Mouse (Mus musculus) stomach, embryonic 15.5 days (tissue): Measurements from ENCODE around the gene Ppp3cb. TPM values are rescaled to one million over a fixed set of nuclear protein-coding genes. Genes with fewer than 3 reads are reported as not detected.

Experiments
- ATAC-seq: fragments of 200-750 bp; cut with Nextera tagmentation; 2 replicates; pipeline ENCODE4 v1.8.0; 2017; ENCODE audit warnings: low read depth, moderate number of reproducible peaks, moderate TSS enrichment; ENCODE audit not compliant: insufficient read depth, low FRiP score
- H3K27ac ChIP-seq: fragments of 300-500 bp; sonication (generic); 2 replicates; pipeline ENCODE4 v1.5.1; 2015; ENCODE audit warnings: mild to moderate bottlenecking, inconsistent platforms
- H3K27me3 ChIP-seq: fragments of 300-500 bp; sonication (generic); replicated peaks from 2 replicates; pipeline ENCODE4 v1.6.1; 2015; ENCODE audit warnings: inconsistent platforms
- H3K36me3 ChIP-seq: fragments of 300-500 bp; sonication (generic); 2 replicates; pipeline ENCODE4 v1.6.1; 2015; ENCODE audit warnings: inconsistent platforms
- H3K4me1 ChIP-seq: fragments of 300-500 bp; sonication (generic); 2 replicates; pipeline ENCODE4 v1.6.1; 2015; ENCODE audit warnings: inconsistent platforms
- H3K4me2 ChIP-seq: fragments of 300-500 bp; sonication (generic); 2 replicates; pipeline ENCODE4 v1.6.1; 2015; ENCODE audit warnings: mild to moderate bottlenecking, inconsistent platforms
- H3K4me3 ChIP-seq: fragments of 300-500 bp; sonication (generic); replicated peaks from 2 replicates; pipeline ENCODE4 v1.5.1; 2015; ENCODE audit warnings: inconsistent platforms
- H3K9ac ChIP-seq: fragments of 300-500 bp; sonication (generic); 2 replicates; pipeline ENCODE4 v1.6.1; 2015; ENCODE audit warnings: inconsistent platforms
- H3K9me3 ChIP-seq: fragments of 300-500 bp; sonication (generic); 2 replicates; pipeline ENCODE4 v1.6.1; 2016; ENCODE audit warnings: inconsistent platforms
- WGBS: fragments of 180-500 bp; shearing (Covaris S2); methylation state at CpG from one replicate; pipeline ENCODE4 v1.1.7; 2015; 5-methylcytosine and 5-hydroxymethylcytosine counted together
- polyA plus RNA-seq: library from polyadenylated mRNA; unstranded; fragments of >200 nt; fragmentation: Nextera tagmentation; extraction: Ambion mirVana; gene quantifications from 2 replicates; pipeline ENCODE4 v1.2.1, GENCODE M21; 2015

The Ppp3cb gene
- polyA plus RNA-seq, 1 experiment from 2014 or later, result 42.4 TPM

- Histone ChIP-seq H3K4me1 (peaks cover 10% of the 10 kb centered on the region), H3K36me3 (0 out of 2 replicates have a peak, but pooled peaks cover 8% of the 10 kb centered on the region), H3K4me3 (peak overlapping the region; percentile 33), H3K4me2 (peak overlapping the region; percentile 51), H3K9me3 (no peaks in the 10 kb centered on the region), H3K9ac (no peak overlapping the region; the same call in 1 of the 2 replicates), H3K27ac (no peak overlapping the region), H3K27me3 (no peaks in the 10 kb centered on the region)
- ATAC-seq, result no peak
- 61% methylated on average over 7 of the region's 7 CpGs for WGBS
These were observed 1.6 kb downstream of the Ppp3cb start for GRCm38 (mm10) chr14:20544467-20545411.

GRCm38 (mm10) chr14:20529643-20530042, 16.7 kb downstream of the Ppp3cb start:
- Histone ChIP-seq H3K9ac (no peak overlapping the region), H3K4me2 (no peak overlapping the region), H3K4me3 (no peak overlapping the region), H3K9me3 (no peaks in the 10 kb centered on the region), H3K27ac (no peak overlapping the region), H3K27me3 (no peaks in the 10 kb centered on the region), H3K4me1 (no peaks in the 10 kb centered on the region), H3K36me3 (no peaks in the 10 kb centered on the region)
- 85% methylated on average over 4 of the region's 4 CpGs for WGBS
- no peak for ATAC-seq

DNA sequence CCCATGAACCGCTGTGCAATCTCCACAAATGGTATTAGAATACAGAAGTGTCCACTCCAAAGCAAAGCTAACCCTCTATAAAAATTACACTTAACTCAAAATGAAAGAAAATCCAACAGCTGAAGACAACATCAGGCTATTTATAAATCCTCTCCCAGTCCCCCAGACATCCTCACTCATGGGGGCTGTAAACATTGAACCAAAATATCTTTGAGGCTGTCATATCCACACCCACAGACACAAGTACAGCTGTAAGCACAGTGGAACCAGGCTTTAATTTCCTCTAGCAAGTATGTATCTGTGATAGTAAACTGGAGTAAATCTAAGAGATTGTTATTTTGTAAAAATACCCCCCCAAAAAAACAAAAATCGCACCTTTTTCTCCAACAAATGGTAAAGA, 26.2 kb downstream of the Ppp3cb start:
- Histone ChIP-seq H3K9ac (no peak overlapping the region), H3K36me3 (0 out of 2 replicates have a peak, but pooled peaks cover 4% of the 10 kb centered on the region), H3K4me3 (no peak overlapping the region), H3K4me1 (no peaks in the 10 kb centered on the region), H3K27me3 (no peaks in the 10 kb centered on the region), H3K4me2 (no peak overlapping the region), H3K27ac (no peak overlapping the region), H3K9me3 (no peaks in the 10 kb centered on the region)
- 94% methylated on average over 2 of the region's 2 CpGs for WGBS
- ATAC-seq, result no peak

- 79% methylated on average over 2 of the region's 2 CpGs for WGBS
- peaks cover 4% of the 10 kb centered on the region; the same call in 1 of the 2 replicates for H3K36me3 ChIP-seq
These were observed 37.9 kb downstream of the Ppp3cb start for GRCm38 (mm10) chr14:20508424-20508823.

DNA sequence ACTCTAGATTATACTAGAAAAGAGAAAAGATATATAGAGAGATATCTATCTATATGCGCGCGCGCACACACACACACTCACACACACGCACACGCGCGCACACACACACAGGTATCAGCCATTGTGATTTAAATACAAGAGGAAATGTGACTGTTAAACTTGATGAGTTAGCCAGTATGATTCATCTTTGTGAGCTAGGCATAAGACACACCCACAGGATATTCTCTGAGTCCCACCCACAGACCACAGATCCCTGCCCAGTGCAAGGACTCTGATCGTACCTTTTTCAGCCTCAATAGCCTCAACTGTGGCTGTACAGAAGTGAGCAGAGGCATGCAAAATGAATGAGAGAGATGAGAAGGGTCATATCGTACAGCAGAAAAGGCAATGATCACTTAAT, 43.4 kb downstream of the Ppp3cb start:
- ATAC-seq, result no peak
- WGBS, result 92% methylated on average over 10 of the region's 10 CpGs
- no peaks in the 10 kb centered on the region for H3K27me3 ChIP-seq
- no peak overlapping the region for H3K4me3 ChIP-seq
- no peak overlapping the region for H3K9ac ChIP-seq
- no peak overlapping the region for H3K4me2 ChIP-seq
- 0 out of 2 replicates have a peak, but pooled peaks cover 3% of the 10 kb centered on the region for H3K36me3 ChIP-seq
- no peaks in the 10 kb centered on the region for H3K4me1 ChIP-seq
- no peaks in the 10 kb centered on the region for H3K9me3 ChIP-seq
- H3K27ac ChIP-seq, result no peak overlapping the region

More at GRCm38 (mm10) chr14:20508424-20508823, 37.9 kb downstream of the Ppp3cb start:
- Histone ChIP-seq H3K4me1 (no peaks in the 10 kb centered on the region), H3K9ac (no peak overlapping the region), H3K27me3 (no peaks in the 10 kb centered on the region), H3K27ac (no peak overlapping the region), H3K4me2 (no peak overlapping the region), H3K9me3 (no peaks in the 10 kb centered on the region), H3K4me3 (no peak overlapping the region)
- no peak for ATAC-seq

DNA sequence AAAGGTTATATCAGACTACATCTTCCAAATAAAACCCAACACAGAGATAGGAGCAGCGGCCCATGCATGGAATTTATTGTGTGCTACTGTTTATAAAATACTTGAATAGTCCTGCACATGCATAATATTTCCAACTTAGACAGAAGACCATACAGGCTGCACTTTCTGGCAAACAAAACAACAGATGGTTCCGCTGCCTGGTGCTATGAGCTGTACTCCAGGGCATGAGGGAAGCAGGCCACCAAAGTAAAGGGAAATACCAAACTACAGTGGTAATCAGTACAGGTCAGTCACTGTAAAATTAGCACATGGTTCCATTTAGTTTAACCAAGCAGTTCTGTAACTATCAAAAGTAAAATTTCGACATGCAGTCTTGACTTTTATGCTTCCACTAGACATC, 46.4 kb downstream of the Ppp3cb start:
- Histone ChIP-seq H3K9me3 (no peaks in the 10 kb centered on the region), H3K9ac (no peak overlapping the region), H3K4me2 (no peak overlapping the region), H3K36me3 (peaks cover 11% of the 10 kb centered on the region; the same call in 1 of the 2 replicates), H3K4me3 (no peak overlapping the region), H3K27me3 (no peaks in the 10 kb centered on the region), H3K4me1 (no peaks in the 10 kb centered on the region), H3K27ac (no peak overlapping the region)
- 90% methylated on average over 3 of the region's 3 CpGs for WGBS
- no peak for ATAC-seq

DNA sequence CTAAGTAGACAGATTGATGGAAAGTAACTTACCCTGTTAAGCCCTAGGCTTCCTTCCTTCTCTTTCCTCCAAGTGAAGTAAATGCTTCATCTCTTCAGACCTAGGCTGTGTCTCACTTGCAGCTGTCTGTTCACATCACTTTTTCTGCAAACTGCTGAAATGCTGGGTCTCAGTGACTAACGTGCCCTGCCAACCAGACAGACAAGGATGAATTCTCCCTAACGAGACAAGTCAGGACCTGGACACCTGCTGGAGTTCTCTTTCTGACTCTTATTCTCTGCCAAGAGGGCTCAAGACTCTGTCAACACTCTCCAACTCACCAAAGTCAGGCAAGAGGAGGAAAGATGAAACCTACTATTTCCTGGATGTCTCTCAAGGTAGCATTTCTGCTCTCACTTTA, 49.8 kb downstream of the Ppp3cb start, which contains the start of gene Mss51:
Gene Mss51, minus strand, starts transcription at position 299 of the 400 bp plus-strand sequence.
- 77% methylated on average over 2 of the region's 2 CpGs for WGBS
- peaks cover 11% of the 10 kb centered on the region; the same call in 1 of the 2 replicates for H3K36me3 ChIP-seq
- H3K9me3 ChIP-seq, result no peaks in the 10 kb centered on the region
- H3K4me1 ChIP-seq, result no peaks in the 10 kb centered on the region
- ATAC-seq, result no peak
- no peak within 1 kb of the TSS for H3K27ac ChIP-seq
- no peak within 1 kb of the TSS for H3K9ac ChIP-seq
- no peak within 1 kb of the TSS for H3K4me2 ChIP-seq
- no peak within 1 kb of the TSS for H3K4me3 ChIP-seq
- no peaks in the 10 kb centered on the region for H3K27me3 ChIP-seq

- Histone ChIP-seq H3K36me3 (0 out of 2 replicates have a peak, but pooled peaks cover 4% of the 10 kb centered on the region), H3K4me2 (no peak overlapping the region), H3K4me1 (no peaks in the 10 kb centered on the region), H3K4me3 (no peak overlapping the region), H3K27me3 (no peaks in the 10 kb centered on the region), H3K27ac (no peak overlapping the region), H3K9me3 (no peaks in the 10 kb centered on the region), H3K9ac (no peak overlapping the region)
- WGBS, result 91% methylated on average over 5 of the region's 5 CpGs
- no peak for ATAC-seq
These were observed 60.3 kb downstream of the Ppp3cb start for GRCm38 (mm10) chr14:20486031-20486430.

DNA sequence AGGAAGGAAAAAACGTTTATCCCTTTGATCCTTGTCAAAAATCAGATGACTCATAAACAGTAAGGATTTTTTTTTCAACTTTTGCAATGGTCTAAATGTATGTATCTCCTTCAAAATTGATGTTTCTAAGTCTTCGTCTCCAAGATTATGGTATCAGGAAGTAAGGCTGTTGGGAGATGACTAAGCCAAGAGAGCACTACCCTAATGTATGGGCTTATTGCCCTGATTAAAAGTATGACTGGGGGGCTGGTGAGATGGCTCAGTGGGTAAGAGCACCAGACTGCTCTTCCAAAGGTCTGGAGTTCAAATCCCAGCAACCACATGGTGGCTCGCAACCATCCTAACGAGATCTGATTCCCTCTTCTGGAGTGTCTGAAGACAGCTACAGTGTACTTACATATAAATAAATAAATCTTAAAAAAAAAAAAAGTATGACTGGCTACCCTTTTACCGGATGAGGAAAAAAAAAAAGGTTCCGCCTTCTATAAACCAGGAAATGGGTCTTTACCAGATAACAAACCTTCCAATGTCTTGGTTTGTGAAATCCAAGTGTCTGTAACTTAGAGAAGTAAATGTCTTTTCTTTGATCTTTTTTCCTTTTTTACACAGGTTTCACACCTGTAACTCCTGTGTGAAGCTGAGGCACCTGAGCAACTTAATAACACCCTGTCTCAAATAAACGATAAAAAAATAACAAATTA, 64.2 kb downstream of the Ppp3cb start:
- no peak for ATAC-seq
- Histone ChIP-seq H3K9ac (no peak overlapping the region), H3K4me2 (no peak overlapping the region), H3K27ac (no peak overlapping the region), H3K4me1 (peaks cover 9% of the 10 kb centered on the region; the same call in 1 of the 2 replicates), H3K9me3 (no peaks in the 10 kb centered on the region), H3K36me3 (0 out of 2 replicates have a peak, but pooled peaks cover 4% of the 10 kb centered on the region), H3K27me3 (no peaks in the 10 kb centered on the region), H3K4me3 (no peak overlapping the region)
- WGBS, result 82% methylated on average over 7 of the region's 7 CpGs

GRCm38 (mm10) chr14:20481211-20481610, 65.2 kb downstream of the Ppp3cb start:
- Histone ChIP-seq H3K4me3 (no peak overlapping the region), H3K9ac (no peak overlapping the region), H3K4me1 (peaks cover 9% of the 10 kb centered on the region; the same call in 1 of the 2 replicates), H3K27ac (no peak overlapping the region), H3K36me3 (0 out of 2 replicates have a peak, but pooled peaks cover 4% of the 10 kb centered on the region), H3K27me3 (no peaks in the 10 kb centered on the region), H3K9me3 (no peaks in the 10 kb centered on the region), H3K4me2 (no peak overlapping the region)
- 25% methylated on average over 5 of the region's 5 CpGs for WGBS
- no peak for ATAC-seq

DNA sequence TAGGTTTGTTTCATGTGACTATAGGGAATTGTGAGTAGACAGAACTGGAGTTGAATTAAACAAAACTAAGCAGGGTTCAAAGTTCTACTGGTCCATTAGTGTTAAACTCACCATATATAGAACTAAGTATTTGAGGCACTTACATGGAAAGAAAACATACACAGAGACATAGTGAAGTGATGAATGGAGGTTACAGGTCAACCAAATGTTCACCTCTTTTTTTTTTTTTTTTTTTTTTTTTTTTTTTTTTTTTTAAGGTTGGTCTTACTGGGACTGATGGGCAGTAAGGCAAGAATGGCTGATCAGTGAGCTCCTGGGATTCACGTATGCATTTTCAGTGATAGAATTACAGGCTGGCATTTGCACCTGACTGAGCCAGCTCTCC, 66.2 kb downstream of the Ppp3cb start:
- no peaks in the 10 kb centered on the region for H3K9me3 ChIP-seq
- peak overlapping the region; percentile 75 for H3K4me2 ChIP-seq
- WGBS, result 62% methylated on average over 1 of the region's 1 CpGs
- H3K4me1 ChIP-seq, result peaks cover 9% of the 10 kb centered on the region; the same call in 1 of the 2 replicates
- 0 out of 2 replicates have a peak, but pooled peaks cover 4% of the 10 kb centered on the region for H3K36me3 ChIP-seq
- peak overlapping the region; percentile 63 for H3K4me3 ChIP-seq
- no peaks in the 10 kb centered on the region for H3K27me3 ChIP-seq
- ATAC-seq, result no peak
- H3K9ac ChIP-seq, result peak overlapping the region; percentile 32; the same call in 1 of the 2 replicates
- peak overlapping the region; percentile 85; the same call in 1 of the 2 replicates for H3K27ac ChIP-seq
